ENCODE assay signal across 8 mouse cellular contexts in the genomic region with DNA sequence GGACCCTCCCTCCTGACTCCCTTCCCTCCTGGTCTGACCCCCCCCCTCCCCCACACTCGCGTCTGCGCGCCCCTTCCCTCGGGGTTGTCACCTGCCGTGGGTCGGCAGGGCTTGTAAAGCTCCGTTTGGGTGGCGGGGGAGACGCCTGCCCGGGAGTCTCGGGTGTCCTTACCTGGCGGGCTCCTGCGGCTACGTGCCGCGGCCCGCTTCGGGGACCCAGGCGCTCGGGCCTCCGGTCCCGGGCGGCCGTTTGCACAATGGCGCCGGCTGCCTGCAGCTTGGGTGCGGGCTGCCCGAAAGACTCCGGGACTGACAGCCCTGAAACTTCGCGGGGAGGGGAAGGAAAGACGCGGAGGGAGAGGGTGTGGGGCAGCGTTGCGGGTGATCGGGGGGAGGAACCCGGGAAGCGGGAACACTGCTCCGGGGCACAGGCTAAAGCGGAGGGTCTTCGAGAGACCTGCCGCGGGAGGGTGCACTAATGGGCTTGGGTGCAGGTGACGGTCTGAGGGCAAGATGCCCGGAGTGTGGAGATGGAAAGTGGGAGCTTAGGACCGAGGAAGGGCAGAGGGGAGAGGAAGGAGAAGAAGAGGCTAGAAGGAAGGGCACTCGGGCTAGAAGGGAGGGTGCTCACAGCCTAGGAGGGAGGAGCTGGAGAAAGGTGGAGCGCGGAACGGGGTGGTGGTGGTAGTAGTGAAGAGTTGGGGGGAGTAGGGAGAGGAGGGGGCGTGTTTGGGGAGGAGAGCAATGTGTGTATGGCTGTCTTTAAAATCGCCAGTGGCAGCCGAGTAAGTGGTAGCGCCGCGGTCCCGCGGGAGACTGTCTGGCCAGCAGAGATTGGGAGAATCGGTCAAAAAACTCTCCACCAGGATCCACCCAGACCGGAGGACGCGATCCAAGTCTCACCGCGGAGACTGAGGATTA. TPM values are rescaled to one million over a fixed set of nuclear protein-coding genes. Genes with fewer than 3 reads are reported as not detected.
DNase-seq lines count a peak whose midpoint lies in the region; ATAC-seq lines count a peak whose summit lies in the region.

Gene Zfp467, minus strand, starts transcription at position 645 of the 921 bp plus-strand sequence.

- peak within 1 kb of the TSS; percentile 63 for H3K4me3 ChIP-seq in hindbrain, embryonic 14.5 days (replicated peaks; ENCODE audit: low read length)

- H3K9me3 ChIP-seq in hindbrain, embryonic 14.5 days (ENCODE audit: control insufficient read depth, low read length): no peaks in the 10 kb centered on the region

- peak within 1 kb of the TSS; percentile 73 for H3K9ac ChIP-seq in hindbrain, embryonic 14.5 days

- peak; percentile 36 for ATAC-seq in hindbrain, embryonic 14.5 days (ENCODE audit: low FRiP score)

- 1% methylated on average over 64 of the region's 65 CpGs for WGBS in hindbrain, embryonic 14.5 days

- peak within 1 kb of the TSS; percentile 90 for H3K27ac ChIP-seq in hindbrain, embryonic 14.5 days

- H3K36me3 ChIP-seq in hindbrain, embryonic 14.5 days (replicated peaks; ENCODE audit: control insufficient read depth, insufficient read depth): peaks cover 19% of the 10 kb centered on the region

- peaks cover 12% of the 10 kb centered on the region for H3K4me1 ChIP-seq in hindbrain, embryonic 14.5 days (replicated peaks; ENCODE audit: control insufficient read depth, insufficient read depth, low read length)

- H3K4me2 ChIP-seq in hindbrain, embryonic 14.5 days (replicated peaks): peak within 1 kb of the TSS; percentile 85

- H3K27me3 ChIP-seq in hindbrain, embryonic 14.5 days (ENCODE audit: control insufficient read depth, insufficient read depth, low read length): 0 out of 2 replicates have a peak, but pooled peaks cover 5% of the 10 kb centered on the region

- DNase-seq in T-cell, adult 2 months (ENCODE audit: low spot score): peak; percentile 14
- DNase-seq in cerebellum, adult 9-11 months: peak; percentile 84
- DNase-seq in gastrocnemius, adult 18-20 months (ENCODE audit: low spot score): peak; percentile 46
- no peak for DNase-seq in hindbrain, embryonic 14.5 days (ENCODE audit: low spot score)
- peak; percentile 48 to 54 for DNase-seq in layer of hippocampus, postnatal 36 days
- DNase-seq in lung, postnatal 36 days: peak; percentile 67
- peak; percentile 74 for DNase-seq in retina, postnatal 1 day
- DNase-seq in c-Kit-positive CD71-positive TER-119-positive erythroid progenitor cells, embryonic 14.5 days (ENCODE audit: low spot score): no peak

RNA-seq across cellular contexts. Expression of gene Zfp467, which starts in this region (rescaled TPM):
- 10 to 100 TPM; 50.1 to 57.1 TPM for total RNA-seq in gastrocnemius, adult 18-20 months (2021)
- 25.8 and 32.4 TPM in 2 replicates for polyA plus RNA-seq in hindbrain, embryonic 14.5 days (2014; fragmentation: Nextera tagmentation; extraction: Ambion mirVana)
- 10 to 100 TPM; 21.4 to 22.8 TPM for total RNA-seq in layer of hippocampus, postnatal 36 days (2021)

Comparison
In these comparisons a context has a peak if more than half of its experiments do, and no peak if none do; other contexts are left out.
1. DNase-seq: peak in T-cell, adult 2 months (single experiment), cerebellum, adult 9-11 months (single experiment), gastrocnemius, adult 18-20 months (single experiment), layer of hippocampus, postnatal 36 days (2 of 2), lung, postnatal 36 days (single experiment) and retina, postnatal 1 day (single experiment); none in hindbrain, embryonic 14.5 days (single experiment) and c-Kit-positive CD71-positive TER-119-positive erythroid progenitor cells, embryonic 14.5 days (single experiment).